Mouse (Mus musculus): ENCODE data around the gene Ube2l3. TPM values are rescaled to one million over a fixed set of nuclear protein-coding genes. Genes with fewer than 3 reads are reported as not detected.
A peak's percentile ranks its signal among the peaks of the same experiment; 100 is the strongest.

The Ube2l3 gene
- total RNA-seq, 1 experiment from 2014 or later = 99.6 TPM

GRCm38 (mm10) chr16:17216934-17217633 lies 14.6 kb upstream of the Ube2l3 start:
- no peak; a peak in 1 of 4 replicates for ATAC-seq (replicated peaks in 1 of 2; ENCODE audit: insufficient read depth in 1 of 2, low FRiP score in 2 of 2, low TSS enrichment in 1 of 2, low read depth in 1 of 2, poor library complexity in 2 of 2, severe bottlenecking in 2 of 2)

- ATAC-seq (replicated peaks in 1 of 2; ENCODE audit: insufficient read depth in 1 of 2, low FRiP score in 2 of 2, low TSS enrichment in 1 of 2, low read depth in 1 of 2, poor library complexity in 2 of 2, severe bottlenecking in 2 of 2) = peak; percentile 90 to 91
Measured at GRCm38 (mm10) chr16:17209981-17210838, 7.8 kb upstream of the Ube2l3 start.

DNA sequence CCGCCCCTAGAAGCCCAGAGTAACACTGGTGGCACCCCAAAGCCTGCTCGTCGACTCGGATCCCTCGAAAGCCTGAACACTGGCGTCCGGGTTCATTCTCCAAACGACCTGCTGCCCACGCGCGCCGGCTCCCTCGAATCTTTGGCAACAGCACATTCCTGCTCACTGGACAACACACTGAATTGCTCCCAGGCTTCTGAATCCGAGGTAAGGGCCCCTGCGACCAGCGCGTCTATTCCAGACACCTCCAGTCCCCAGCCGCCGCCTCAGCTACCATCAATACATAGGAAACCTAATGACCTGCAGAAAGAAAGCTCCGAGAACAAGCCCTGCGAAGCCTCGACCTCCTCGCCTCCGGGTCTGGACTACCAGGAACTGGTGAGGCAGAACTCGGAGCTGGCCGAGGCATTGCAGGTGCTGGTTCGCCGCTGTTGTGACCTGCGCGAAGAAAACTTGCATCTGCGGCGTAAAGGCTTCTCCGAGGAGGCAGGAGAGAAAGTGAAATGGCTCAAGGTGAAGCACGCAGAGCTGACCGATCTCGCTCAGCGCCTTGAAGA lies 7.0 kb upstream of the Ube2l3 start:
- 0 out of 4 replicates have a peak, but pooled peaks of 1 of the 2 experiments have one; percentile 9 for ATAC-seq (replicated peaks in 1 of 2; ENCODE audit: insufficient read depth in 1 of 2, low FRiP score in 2 of 2, low TSS enrichment in 1 of 2, low read depth in 1 of 2, poor library complexity in 2 of 2, severe bottlenecking in 2 of 2)

DNA sequence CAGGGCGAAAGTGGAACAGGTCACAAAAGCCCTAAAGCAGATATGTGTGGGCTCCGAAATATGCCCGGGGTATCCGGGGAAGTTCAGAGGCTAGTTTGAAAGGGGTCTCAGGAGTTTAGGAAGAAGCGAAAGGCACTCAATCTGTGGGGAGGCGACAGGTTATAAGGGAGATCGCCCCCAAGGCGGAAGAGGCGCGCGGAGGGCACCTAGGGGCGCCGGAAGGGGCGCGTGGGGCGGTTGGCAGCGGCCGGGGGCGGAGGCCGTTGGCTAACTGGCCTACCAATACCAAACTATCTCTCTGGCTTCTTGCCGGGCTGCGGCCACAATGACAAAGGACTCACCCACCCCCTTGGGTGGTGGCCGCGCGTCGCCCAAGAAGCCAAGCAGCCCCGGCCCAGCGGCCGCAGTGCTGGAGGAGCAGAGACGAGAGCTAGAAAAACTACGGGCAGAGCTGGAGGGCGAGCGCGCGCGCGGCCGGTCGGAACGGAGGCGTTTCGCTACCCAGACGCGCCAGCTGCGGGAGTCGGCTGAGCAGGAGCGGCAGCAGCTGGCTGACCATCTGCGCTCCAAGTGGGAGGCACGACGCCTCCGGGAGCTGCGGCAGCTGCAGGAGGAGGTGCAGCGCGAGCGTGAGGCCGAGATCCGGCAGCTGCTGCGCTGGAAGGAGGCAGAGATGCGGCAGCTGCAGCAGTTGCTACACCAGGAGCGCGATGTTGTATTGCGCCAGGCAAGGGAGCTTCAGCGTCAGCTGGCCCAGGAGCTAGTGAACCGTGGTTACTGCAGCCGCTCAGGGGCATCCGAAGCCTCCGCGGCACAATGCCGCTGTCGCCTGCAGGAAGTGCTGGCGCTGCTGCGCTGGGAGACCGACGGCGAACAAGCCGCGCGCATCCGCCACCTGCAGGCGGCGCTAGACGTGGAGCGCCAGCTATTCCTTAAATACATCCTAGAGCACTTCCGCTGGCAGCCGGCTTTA lies 6.2 kb upstream of the Ube2l3 start, which contains the start of gene Rimbp3:
Gene Rimbp3, plus strand, starts transcription at position 215 of the 973 bp plus-strand sequence.
- ATAC-seq (replicated peaks in 1 of 2; ENCODE audit: insufficient read depth in 1 of 2, low FRiP score in 2 of 2, low TSS enrichment in 1 of 2, low read depth in 1 of 2, poor library complexity in 2 of 2, severe bottlenecking in 2 of 2) = peak; percentile 50 to 61

DNA sequence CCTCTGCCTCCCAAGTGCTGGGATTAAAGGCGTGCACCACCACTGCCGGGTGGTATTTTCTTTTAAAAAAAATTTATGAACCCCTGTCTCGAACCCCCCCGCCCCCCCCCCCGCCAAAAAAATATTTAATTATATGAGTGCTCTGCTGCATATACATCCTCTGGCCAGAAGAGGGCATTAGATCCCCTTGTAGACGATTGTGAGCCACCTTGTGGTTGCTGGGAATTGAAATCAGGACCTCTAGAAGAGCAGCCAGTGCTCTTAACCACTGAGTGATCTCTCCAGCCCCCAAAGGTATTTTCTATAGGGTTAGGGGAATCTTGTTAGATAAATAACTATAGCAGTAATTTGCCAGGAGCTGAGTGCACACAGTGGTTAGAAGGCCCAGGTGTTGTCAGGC lies 2.5 kb upstream of the Ube2l3 start:
- no peak for ATAC-seq (replicated peaks in 1 of 2; ENCODE audit: insufficient read depth in 1 of 2, low FRiP score in 2 of 2, low TSS enrichment in 1 of 2, low read depth in 1 of 2, poor library complexity in 2 of 2, severe bottlenecking in 2 of 2)

DNA sequence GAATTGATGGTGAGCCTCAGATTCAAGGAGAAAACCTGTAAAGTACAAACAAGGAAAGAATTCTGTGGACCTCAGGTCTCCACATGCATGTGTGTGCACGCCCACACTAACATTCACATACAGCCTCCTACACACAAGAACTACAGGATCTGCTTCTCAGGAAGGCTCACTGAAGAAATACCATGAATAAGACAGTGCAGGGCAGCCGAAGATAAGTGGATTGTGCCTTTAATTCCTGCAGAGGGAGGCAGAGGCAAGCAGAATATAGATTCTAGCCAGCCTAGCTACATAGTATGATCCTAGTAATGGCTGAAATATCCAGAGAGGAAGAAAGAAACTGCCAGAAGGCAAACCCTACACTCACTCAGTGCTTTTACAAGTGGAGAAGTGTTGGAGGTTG lies 472 bp downstream of the Ube2l3 start:
- ATAC-seq (replicated peaks in 1 of 2; ENCODE audit: insufficient read depth in 1 of 2, low FRiP score in 2 of 2, low TSS enrichment in 1 of 2, low read depth in 1 of 2, poor library complexity in 2 of 2, severe bottlenecking in 2 of 2) = peak in 1 of 2 experiments; percentile 46; a peak in 2 of 4 replicates

- ATAC-seq (replicated peaks in 1 of 2; ENCODE audit: insufficient read depth in 1 of 2, low FRiP score in 2 of 2, low TSS enrichment in 1 of 2, low read depth in 1 of 2, poor library complexity in 2 of 2, severe bottlenecking in 2 of 2) = peak; percentile 72 to 82
Measured at GRCm38 (mm10) chr16:17200953-17201707, 1.3 kb downstream of the Ube2l3 start.

DNA sequence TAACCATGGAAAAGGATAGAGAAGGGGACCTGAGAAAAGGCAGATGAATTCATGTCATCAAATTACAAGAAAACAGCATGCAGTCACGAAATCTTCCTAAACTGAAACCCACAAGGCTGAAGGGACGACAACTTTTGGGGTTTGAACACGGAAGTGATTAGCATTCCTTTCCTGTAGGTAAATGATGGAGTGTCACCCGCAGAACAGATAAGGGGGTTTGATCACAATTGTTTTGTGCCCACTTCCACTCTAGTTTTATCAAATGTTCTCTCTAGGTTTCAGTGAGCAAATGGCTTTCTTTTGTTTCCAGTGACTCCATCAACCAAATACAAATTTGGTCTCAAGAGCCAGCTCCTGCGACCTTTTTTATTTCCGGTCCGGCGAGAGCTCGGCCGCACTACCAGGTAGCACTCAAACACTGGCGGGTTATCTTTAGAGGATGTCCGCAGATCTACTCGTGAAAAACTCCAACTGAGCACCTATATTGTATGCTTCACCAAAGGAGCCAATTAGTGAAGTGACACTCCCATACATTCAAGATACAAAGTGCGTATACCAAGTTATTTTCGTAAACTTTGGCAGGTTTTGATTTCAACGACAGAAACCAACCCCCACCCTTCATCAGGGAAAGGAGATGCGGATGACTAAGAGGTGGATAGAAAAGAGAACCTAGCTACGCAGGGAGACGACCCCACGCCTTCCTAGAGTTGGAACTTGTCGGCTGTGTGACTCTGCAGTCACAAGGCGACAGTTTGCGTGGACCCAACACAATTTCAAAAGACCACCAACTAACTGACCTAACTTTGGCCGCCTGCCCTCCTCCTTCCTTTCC lies 2.1 kb downstream of the Ube2l3 start:
- peak in 1 of 2 experiments; percentile 9; a peak in 1 of 4 replicates for ATAC-seq (replicated peaks in 1 of 2; ENCODE audit: insufficient read depth in 1 of 2, low FRiP score in 2 of 2, low TSS enrichment in 1 of 2, low read depth in 1 of 2, poor library complexity in 2 of 2, severe bottlenecking in 2 of 2)

- ATAC-seq (replicated peaks in 1 of 2; ENCODE audit: insufficient read depth in 1 of 2, low FRiP score in 2 of 2, low TSS enrichment in 1 of 2, low read depth in 1 of 2, poor library complexity in 2 of 2, severe bottlenecking in 2 of 2) = no peak
Measured at GRCm38 (mm10) chr16:17193823-17194222, 8.6 kb downstream of the Ube2l3 start.

DNA sequence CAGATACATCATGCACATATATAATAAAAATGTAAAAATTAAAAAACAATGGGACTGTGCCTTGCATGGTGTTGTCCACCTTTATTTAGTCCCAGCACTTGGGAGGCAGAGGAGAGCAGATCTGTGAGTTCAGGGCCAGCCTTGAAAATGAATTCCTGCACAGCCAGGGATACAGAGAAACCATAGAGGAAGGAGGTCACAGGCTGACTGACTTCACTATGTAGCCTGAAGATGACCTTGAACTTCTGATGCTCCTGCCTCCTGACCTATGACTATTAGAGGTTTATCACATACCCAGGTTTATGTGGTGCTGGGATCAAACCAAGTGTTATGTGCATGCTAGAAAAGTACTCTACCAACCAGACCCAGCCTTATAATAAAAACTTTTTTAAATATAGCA lies 17.0 kb downstream of the Ube2l3 start:
- no peak for ATAC-seq (replicated peaks in 1 of 2; ENCODE audit: insufficient read depth in 1 of 2, low FRiP score in 2 of 2, low TSS enrichment in 1 of 2, low read depth in 1 of 2, poor library complexity in 2 of 2, severe bottlenecking in 2 of 2)

DNA sequence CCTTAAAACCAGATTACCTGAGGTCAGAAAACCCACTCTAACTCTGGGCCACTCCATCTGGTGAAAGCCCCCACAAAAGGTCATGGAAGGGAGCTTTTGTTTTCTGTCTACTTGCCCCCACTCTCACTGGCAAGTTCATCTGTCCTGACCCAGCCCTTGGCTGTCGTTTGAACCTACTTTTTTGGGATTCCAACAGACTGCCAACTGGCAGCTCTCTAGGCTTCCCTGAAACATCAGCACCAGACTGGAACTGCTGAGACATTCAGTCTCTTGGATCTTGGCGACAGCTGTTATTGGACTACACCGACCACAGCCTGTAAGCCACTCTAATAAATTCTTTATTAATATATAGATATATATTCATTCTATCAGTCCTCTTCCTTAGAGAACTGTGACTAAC lies 19.4 kb downstream of the Ube2l3 start:
- ATAC-seq (replicated peaks in 1 of 2; ENCODE audit: insufficient read depth in 1 of 2, low FRiP score in 2 of 2, low TSS enrichment in 1 of 2, low read depth in 1 of 2, poor library complexity in 2 of 2, severe bottlenecking in 2 of 2) = no peak

DNA sequence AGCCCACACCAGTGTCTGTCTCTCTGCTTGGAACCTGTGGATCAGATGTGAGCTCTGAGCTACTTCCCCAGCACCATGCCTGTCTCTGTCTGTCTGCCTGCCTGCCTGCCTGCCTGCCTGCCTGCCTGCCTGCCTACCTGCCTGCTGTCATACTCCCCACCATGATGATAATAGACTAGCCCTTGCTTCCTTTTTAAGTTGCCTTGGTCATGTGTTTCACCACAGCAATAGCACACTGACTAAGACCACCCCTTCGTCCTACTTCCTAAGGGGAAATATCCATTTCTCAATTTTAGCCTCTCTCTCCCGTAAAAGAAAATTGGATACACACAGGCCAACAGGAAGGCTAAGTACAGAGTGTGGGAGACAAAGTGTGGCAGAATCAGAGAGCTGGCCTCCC lies 20.3 kb downstream of the Ube2l3 start:
- peak in 1 of 2 experiments; percentile 23; a peak in 1 of 4 replicates for ATAC-seq (replicated peaks in 1 of 2; ENCODE audit: insufficient read depth in 1 of 2, low FRiP score in 2 of 2, low TSS enrichment in 1 of 2, low read depth in 1 of 2, poor library complexity in 2 of 2, severe bottlenecking in 2 of 2)

- ATAC-seq (replicated peaks in 1 of 2; ENCODE audit: insufficient read depth in 1 of 2, low FRiP score in 2 of 2, low TSS enrichment in 1 of 2, low read depth in 1 of 2, poor library complexity in 2 of 2, severe bottlenecking in 2 of 2) = peak; percentile 93 to 94
Measured at GRCm38 (mm10) chr16:17181382-17181781, 21.1 kb downstream of the Ube2l3 start.

DNA sequence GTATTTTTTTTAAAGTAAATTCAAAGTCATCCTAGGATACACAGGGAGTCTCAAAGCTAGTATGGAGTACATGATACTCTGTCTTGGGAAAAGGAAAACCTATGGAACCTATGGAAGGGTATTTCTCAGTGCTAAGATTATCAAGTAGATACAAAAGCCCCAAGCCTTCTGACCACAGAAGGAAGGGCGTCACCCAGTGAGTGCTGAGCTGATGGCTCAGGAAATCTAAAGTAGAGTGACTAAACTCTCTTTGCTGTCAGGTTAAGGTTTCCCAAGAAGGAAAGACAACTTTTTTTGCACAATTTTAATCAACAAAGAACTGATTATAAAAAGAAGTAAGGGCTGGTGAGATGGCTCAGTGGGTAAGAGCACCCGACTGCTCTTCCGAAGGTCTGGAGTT lies 22.7 kb downstream of the Ube2l3 start:
- no peak for ATAC-seq (replicated peaks in 1 of 2; ENCODE audit: insufficient read depth in 1 of 2, low FRiP score in 2 of 2, low TSS enrichment in 1 of 2, low read depth in 1 of 2, poor library complexity in 2 of 2, severe bottlenecking in 2 of 2)

DNA sequence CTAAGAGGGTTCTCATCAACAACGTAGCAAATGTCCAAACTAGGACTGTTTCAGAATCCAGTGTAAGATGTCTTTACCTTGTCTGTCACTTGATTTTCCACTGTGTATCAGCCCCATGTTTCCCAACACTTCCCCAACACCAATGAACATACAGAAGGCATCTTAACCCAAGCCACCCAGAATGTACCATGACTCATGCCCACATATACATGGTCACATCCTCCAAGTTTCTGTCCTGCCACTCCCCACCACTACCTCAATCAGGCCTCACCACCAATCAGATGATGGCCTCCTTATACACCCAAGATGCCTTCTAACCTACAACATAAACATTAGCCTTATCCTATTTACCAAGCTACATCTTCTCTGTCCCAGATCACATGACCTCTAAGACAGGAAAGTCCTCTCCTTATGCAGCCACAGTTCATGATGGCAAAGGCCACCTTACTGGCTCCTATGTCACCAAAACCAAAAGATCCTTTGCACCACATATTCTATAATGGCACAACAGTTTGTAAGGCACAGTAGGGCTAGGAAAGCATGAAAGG lies 24.8 kb downstream of the Ube2l3 start:
- no peak for ATAC-seq (replicated peaks in 1 of 2; ENCODE audit: insufficient read depth in 1 of 2, low FRiP score in 2 of 2, low TSS enrichment in 1 of 2, low read depth in 1 of 2, poor library complexity in 2 of 2, severe bottlenecking in 2 of 2)
